Mouse (Mus musculus) heart, embryonic 15.5 days (tissue): ENCODE results near the gene Osbpl10. TPM values are rescaled to one million over a fixed set of nuclear protein-coding genes. Genes with fewer than 3 reads are reported as not detected.
A peak's percentile ranks its signal among the peaks of the same experiment; 100 is the strongest.

Source experiments
- ATAC-seq: fragments of 200-750 bp; cut with Nextera tagmentation; replicated peaks from 2 replicates; pipeline ENCODE4 v1.8.0; 2017; ENCODE audit warnings: low read depth, moderate TSS enrichment; ENCODE audit not compliant: insufficient number of reproducible peaks, insufficient read depth, low FRiP score
- H3K27ac ChIP-seq: fragments of 300-500 bp; sonication (generic); 2 replicates; pipeline ENCODE4 v1.5.1; 2015; ENCODE audit warnings: mild to moderate bottlenecking, inconsistent platforms
- H3K27me3 ChIP-seq: fragments of 300-500 bp; sonication (generic); 2 replicates; pipeline ENCODE4 v1.6.1; 2015; ENCODE audit warnings: inconsistent platforms
- H3K36me3 ChIP-seq: fragments of 300-500 bp; sonication (generic); 2 replicates; pipeline ENCODE4 v1.6.1; 2015; ENCODE audit warnings: mild to moderate bottlenecking, inconsistent platforms
- H3K4me1 ChIP-seq: fragments of 300-500 bp; sonication (generic); replicated peaks from 2 replicates; pipeline ENCODE4 v1.6.1; 2015; ENCODE audit warnings: inconsistent platforms
- H3K4me2 ChIP-seq: fragments of 300-500 bp; sonication (generic); 2 replicates; pipeline ENCODE4 v1.6.1; 2015; ENCODE audit warnings: inconsistent platforms, mild to moderate bottlenecking, moderate library complexity
- H3K4me3 ChIP-seq: fragments of 300-500 bp; sonication (generic); 2 replicates; pipeline ENCODE4 v1.5.1; 2015; ENCODE audit warnings: mild to moderate bottlenecking, inconsistent platforms
- H3K9ac ChIP-seq: fragments of 300-500 bp; sonication (generic); 2 replicates; pipeline ENCODE4 v1.6.1; 2015; ENCODE audit warnings: mild to moderate bottlenecking, inconsistent platforms
- H3K9me3 ChIP-seq: fragments of 300-500 bp; sonication (generic); replicated peaks from 2 replicates; pipeline ENCODE4 v1.6.1; 2016; ENCODE audit warnings: inconsistent platforms
- WGBS: fragments of 180-500 bp; shearing (Covaris S2); methylation state at CpG from one replicate; pipeline ENCODE4 v1.1.7; 2015; ENCODE audit warnings: mixed read lengths; 5-methylcytosine and 5-hydroxymethylcytosine counted together
- polyA plus RNA-seq: library from polyadenylated mRNA; unstranded; fragments of >200 nt; fragmentation: Nextera tagmentation; extraction: Ambion mirVana; gene quantifications from 2 replicates; pipeline ENCODE4 v1.2.1, GENCODE M21; 2015

Gene Osbpl10
- 1.3 and 4.8 TPM in 2 replicates for polyA plus RNA-seq

GRCm38 (mm10) chr9:114978281-114979111, at the start of gene Osbpl10:
Gene Osbpl10 (plus strand): TSS chr9:114978569.
- ATAC-seq = peak; percentile 82
- no peaks in the 10 kb centered on the region for H3K27me3 ChIP-seq
- peak within 1 kb of the TSS; percentile 79 for H3K27ac ChIP-seq
- H3K4me2 ChIP-seq = peak within 1 kb of the TSS; percentile 95
- H3K36me3 ChIP-seq = no peaks in the 10 kb centered on the region
- H3K4me3 ChIP-seq = peak within 1 kb of the TSS; percentile 68
- under 1% methylated on average over 69 of the region's 86 CpGs for WGBS
- peaks cover 25% of the 10 kb centered on the region for H3K4me1 ChIP-seq
- no peaks in the 10 kb centered on the region for H3K9me3 ChIP-seq
- peak within 1 kb of the TSS; percentile 73 for H3K9ac ChIP-seq

DNA sequence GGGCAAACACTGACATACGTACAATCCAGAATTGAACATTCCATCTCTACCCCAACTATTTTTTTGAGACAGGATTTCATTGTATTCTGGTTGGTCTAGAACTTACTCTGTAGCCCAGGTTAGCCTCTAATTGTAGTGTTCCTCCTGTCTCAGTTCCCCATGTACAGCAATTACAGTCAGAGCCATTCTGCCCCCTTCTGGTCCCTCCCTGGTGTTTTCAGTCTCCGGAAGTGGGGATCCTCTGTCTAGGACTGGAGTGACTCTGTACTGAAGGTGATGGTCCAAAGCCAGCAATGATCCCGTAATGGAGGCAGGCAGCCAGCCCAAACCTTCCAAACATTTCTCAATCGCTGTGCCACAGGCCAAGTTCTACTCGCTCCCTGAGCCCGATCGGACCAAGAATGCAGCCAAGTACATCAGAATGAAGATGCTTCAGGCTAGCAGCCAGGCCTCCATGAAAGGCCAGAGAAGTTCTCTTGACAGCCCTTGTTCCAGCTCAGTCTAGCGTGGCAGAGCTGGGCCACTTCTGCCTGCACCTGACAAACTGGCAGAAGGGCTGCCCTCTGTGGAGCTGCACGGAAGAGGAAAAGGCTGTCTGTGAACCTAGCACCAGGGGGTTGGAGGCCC, 47.8 kb upstream of the Osbpl10 start:
- no peak overlapping the region for H3K27ac ChIP-seq
- no peak overlapping the region for H3K4me2 ChIP-seq
- H3K9me3 ChIP-seq = no peaks in the 10 kb centered on the region
- no peak for ATAC-seq
- no peaks in the 10 kb centered on the region for H3K36me3 ChIP-seq
- peaks cover 17% of the 10 kb centered on the region for H3K4me1 ChIP-seq
- WGBS = 79% methylated on average over 9 of the region's 9 CpGs
- H3K9ac ChIP-seq = no peak overlapping the region
- H3K27me3 ChIP-seq = no peaks in the 10 kb centered on the region
- H3K4me3 ChIP-seq = no peak overlapping the region

GRCm38 (mm10) chr9:114932607-114933006, 45.8 kb upstream of the Osbpl10 start:
- peaks cover 17% of the 10 kb centered on the region for H3K4me1 ChIP-seq
- 18% methylated on average over 13 of the region's 13 CpGs for WGBS
- ATAC-seq = no peak

DNA sequence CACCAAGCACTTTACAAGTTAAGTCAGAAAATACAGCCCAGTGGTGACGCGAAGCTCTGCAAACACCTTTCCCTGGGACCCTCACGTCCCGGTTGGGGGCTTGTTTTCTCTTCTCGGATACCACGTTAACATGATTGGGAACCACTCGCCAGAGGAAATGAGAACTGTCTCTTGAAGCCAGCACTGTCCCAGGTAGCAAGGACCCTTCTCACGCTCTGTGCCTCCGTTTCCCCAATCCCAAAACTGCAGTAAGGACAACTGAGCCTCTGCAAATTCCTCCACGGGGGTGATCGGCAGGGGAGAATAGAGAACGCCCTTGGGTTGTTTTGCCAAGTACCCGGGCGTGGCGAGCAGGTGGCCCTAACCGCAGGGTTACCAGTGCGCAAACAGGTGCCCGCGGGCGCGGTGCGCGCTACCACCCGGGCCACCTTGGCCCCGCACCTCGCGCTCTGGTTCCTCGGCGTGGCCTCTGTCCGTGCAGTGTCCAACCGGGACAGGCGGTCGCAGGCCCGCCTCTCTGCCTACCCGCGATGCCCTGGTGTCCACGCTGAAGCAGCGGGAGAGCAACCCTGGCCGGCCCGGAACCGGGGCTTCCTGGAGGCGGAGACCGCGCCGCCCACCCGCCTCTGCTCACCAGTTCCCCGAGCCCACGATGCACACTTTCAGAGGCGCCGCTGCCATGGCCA, 45.2 kb upstream of the Osbpl10 start:
- H3K9ac ChIP-seq = peak overlapping the region; percentile 82

More at GRCm38 (mm10) chr9:114932607-114933006, 45.8 kb upstream of the Osbpl10 start:
- Histone ChIP-seq H3K4me2 (peak overlapping the region; percentile 98), H3K9me3 (no peaks in the 10 kb centered on the region), H3K36me3 (no peaks in the 10 kb centered on the region), H3K4me3 (peak overlapping the region; percentile 94), H3K27ac (no peak overlapping the region; the same call in 1 of the 2 replicates), H3K9ac (peak overlapping the region; percentile 82), H3K27me3 (no peaks in the 10 kb centered on the region)

GRCm38 (mm10) chr9:114933723-114934171, 44.6 kb upstream of the Osbpl10 start, which contains the start of gene Gpd1l:
Gene Gpd1l (minus strand): TSS chr9:114933987.
- H3K36me3 ChIP-seq = no peaks in the 10 kb centered on the region
- H3K27ac ChIP-seq = peak within 1 kb of the TSS; percentile 89
- peak within 1 kb of the TSS; percentile 98 for H3K4me2 ChIP-seq
- H3K9me3 ChIP-seq = no peaks in the 10 kb centered on the region
- peak within 1 kb of the TSS; percentile 82 for H3K9ac ChIP-seq
- no peaks in the 10 kb centered on the region for H3K27me3 ChIP-seq
- H3K4me1 ChIP-seq = peaks cover 17% of the 10 kb centered on the region
- ATAC-seq = peak; percentile 98
- peak within 1 kb of the TSS; percentile 94 for H3K4me3 ChIP-seq
- under 1% methylated on average over 30 of the region's 30 CpGs for WGBS

More for the DNA sequence above, 45.2 kb upstream of the Osbpl10 start:
- ATAC-seq = peak; percentile 19
- Histone ChIP-seq H3K27ac (peak overlapping the region; percentile 89), H3K27me3 (no peaks in the 10 kb centered on the region), H3K4me3 (peak overlapping the region; percentile 94), H3K4me2 (peak overlapping the region; percentile 98), H3K9me3 (no peaks in the 10 kb centered on the region), H3K36me3 (no peaks in the 10 kb centered on the region), H3K4me1 (peaks cover 17% of the 10 kb centered on the region)
- WGBS = under 1% methylated on average over 50 of the region's 50 CpGs

GRCm38 (mm10) chr9:114934231-114934630, 44.1 kb upstream of the Osbpl10 start:
- peak overlapping the region; percentile 94 for H3K4me3 ChIP-seq
- peaks cover 17% of the 10 kb centered on the region for H3K4me1 ChIP-seq
- H3K9ac ChIP-seq = no peak overlapping the region
- no peaks in the 10 kb centered on the region for H3K27me3 ChIP-seq
- H3K27ac ChIP-seq = no peak overlapping the region
- H3K9me3 ChIP-seq = no peaks in the 10 kb centered on the region
- ATAC-seq = no peak
- H3K4me2 ChIP-seq = peak overlapping the region; percentile 98
- H3K36me3 ChIP-seq = no peaks in the 10 kb centered on the region
- 58% methylated on average over 11 of the region's 11 CpGs for WGBS

DNA sequence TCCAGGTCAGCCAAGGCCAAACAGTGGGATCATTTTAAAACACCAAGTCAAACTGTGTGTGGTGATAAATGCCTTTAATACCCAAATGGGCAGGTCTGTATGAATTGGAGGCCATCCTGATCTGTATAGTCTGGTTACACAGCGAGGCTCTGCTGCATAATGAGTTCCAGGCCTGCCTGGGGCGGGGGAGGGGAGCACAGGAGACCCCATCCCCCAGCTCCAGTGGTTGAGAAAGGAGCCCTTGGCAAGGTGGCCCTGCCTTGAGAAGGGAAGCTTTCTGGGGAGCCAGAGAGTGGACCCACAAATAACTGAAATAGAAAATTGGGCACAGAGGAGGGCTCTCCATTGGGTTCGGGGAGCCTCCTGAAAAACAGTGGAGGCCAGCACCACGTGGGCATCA, 43.0 kb upstream of the Osbpl10 start:
- H3K4me2 ChIP-seq = no peak overlapping the region
- H3K4me3 ChIP-seq = no peak overlapping the region
- no peaks in the 10 kb centered on the region for H3K9me3 ChIP-seq
- H3K27me3 ChIP-seq = no peaks in the 10 kb centered on the region
- WGBS = 85% methylated on average over 4 of the region's 4 CpGs
- ATAC-seq = no peak
- H3K36me3 ChIP-seq = no peaks in the 10 kb centered on the region
- no peak overlapping the region for H3K9ac ChIP-seq
- peaks cover 17% of the 10 kb centered on the region for H3K4me1 ChIP-seq
- no peak overlapping the region for H3K27ac ChIP-seq

DNA sequence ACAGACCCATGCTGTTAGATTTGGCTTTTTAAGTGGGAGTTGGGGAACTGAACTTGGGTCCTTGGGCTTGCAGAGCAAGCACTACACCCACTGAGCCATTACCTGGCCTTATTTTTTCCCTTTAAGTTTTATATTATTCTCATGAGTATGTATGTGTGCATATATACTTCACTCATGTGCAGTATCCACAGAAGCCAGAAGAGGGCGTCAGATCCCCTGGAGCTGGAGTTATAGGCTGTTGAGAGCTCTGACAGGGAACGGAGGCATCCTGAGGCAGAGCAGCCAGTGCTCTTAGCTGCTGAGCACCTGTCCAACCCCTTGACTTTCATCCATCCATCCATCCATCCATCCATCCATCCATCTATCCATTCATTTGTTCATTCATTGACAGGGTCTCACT, 41.7 kb upstream of the Osbpl10 start:
- no peaks in the 10 kb centered on the region for H3K36me3 ChIP-seq
- H3K9me3 ChIP-seq = no peaks in the 10 kb centered on the region
- WGBS = 69% methylated on average over 2 of the region's 2 CpGs
- ATAC-seq = no peak
- no peak overlapping the region for H3K9ac ChIP-seq
- no peak overlapping the region for H3K27ac ChIP-seq
- no peaks in the 10 kb centered on the region for H3K27me3 ChIP-seq
- H3K4me2 ChIP-seq = no peak overlapping the region
- no peak overlapping the region for H3K4me3 ChIP-seq
- H3K4me1 ChIP-seq = peaks cover 13% of the 10 kb centered on the region

DNA sequence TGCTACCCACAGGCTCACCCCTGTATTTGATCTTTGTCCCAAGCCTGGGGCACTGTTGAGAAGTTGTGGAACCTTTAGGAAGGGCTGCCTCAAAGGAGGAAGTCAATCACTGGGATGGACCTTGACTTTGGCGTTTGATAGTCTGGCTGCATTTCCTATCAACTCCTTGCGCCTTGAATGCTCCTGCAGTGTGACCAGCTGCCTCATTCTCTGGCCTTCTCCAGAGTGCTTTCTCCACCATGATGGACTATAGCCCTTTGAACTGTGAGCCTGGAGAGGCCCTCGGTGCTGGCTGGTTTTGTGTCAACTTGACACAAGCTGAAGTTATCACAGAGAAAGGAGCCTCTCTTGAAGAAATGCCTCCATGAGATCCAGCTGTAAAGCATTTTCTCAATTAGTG, 33.7 kb upstream of the Osbpl10 start:
- H3K9me3 ChIP-seq = no peaks in the 10 kb centered on the region
- WGBS = 79% methylated on average over 3 of the region's 3 CpGs
- no peak for ATAC-seq
- no peak overlapping the region for H3K4me2 ChIP-seq
- no peaks in the 10 kb centered on the region for H3K36me3 ChIP-seq
- no peak overlapping the region for H3K27ac ChIP-seq
- H3K4me3 ChIP-seq = no peak overlapping the region
- no peaks in the 10 kb centered on the region for H3K27me3 ChIP-seq
- peaks cover 5% of the 10 kb centered on the region for H3K4me1 ChIP-seq
- H3K9ac ChIP-seq = no peak overlapping the region

DNA sequence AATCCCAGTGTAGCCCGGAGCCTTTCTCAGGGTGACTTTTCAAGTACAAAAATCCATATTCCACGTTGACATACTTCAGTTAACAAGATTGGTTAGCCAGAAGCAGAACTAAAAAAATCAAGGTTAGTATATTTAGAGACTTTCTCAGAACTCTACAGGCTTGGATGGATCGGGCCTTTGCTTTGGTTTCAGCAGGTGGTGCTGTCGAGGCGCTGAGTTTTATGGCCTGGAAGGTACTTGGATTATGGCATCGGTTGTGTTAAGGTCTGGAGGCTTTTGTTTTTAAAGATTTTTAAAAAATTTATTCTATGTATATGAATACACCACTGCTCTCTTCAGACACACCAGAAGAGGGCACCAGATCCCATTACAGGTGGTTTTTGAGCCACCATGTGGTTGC, 32.8 kb upstream of the Osbpl10 start:
- Histone ChIP-seq H3K27ac (no peak overlapping the region), H3K4me2 (no peak overlapping the region), H3K4me3 (no peak overlapping the region), H3K4me1 (peaks cover 5% of the 10 kb centered on the region), H3K9ac (no peak overlapping the region), H3K36me3 (no peaks in the 10 kb centered on the region), H3K27me3 (no peaks in the 10 kb centered on the region), H3K9me3 (no peaks in the 10 kb centered on the region)
- ATAC-seq = no peak
- WGBS = 82% methylated on average over 6 of the region's 6 CpGs

GRCm38 (mm10) chr9:114948395-114948794, 30.0 kb upstream of the Osbpl10 start:
- Histone ChIP-seq H3K4me1 (peaks cover 5% of the 10 kb centered on the region), H3K27me3 (no peaks in the 10 kb centered on the region), H3K4me2 (no peak overlapping the region), H3K4me3 (no peak overlapping the region), H3K27ac (0 out of 2 replicates have a peak overlapping the region, but pooled peaks have one; percentile 17), H3K9ac (no peak overlapping the region), H3K36me3 (no peaks in the 10 kb centered on the region), H3K9me3 (no peaks in the 10 kb centered on the region)
- peak; percentile 78 for ATAC-seq
- 36% methylated on average over 5 of the region's 5 CpGs for WGBS
